Mouse (Mus musculus): ENCODE data around the gene Araf. TPM values are rescaled to one million over a fixed set of nuclear protein-coding genes. Genes with fewer than 3 reads are reported as not detected.

The Araf gene
- polyA plus RNA-seq, 1 experiment from 2014 or later: 97.5 TPM

Other genes starting within 250 kb of the Araf start
- gene Rgn, start 248.0 kb upstream of the Araf start, polyA plus RNA-seq (2015; fragmentation: Nextera tagmentation; extraction: Ambion mirVana): 47.6 and 49.7 TPM in 2 replicates
- 52.7 and 57.8 TPM in 2 replicates for gene Rbm10, start 180.3 kb upstream of the Araf start, polyA plus RNA-seq (2015; fragmentation: Nextera tagmentation; extraction: Ambion mirVana)
- 251 and 275 TPM in 2 replicates for gene Ndufb11, start 180.2 kb upstream of the Araf start, polyA plus RNA-seq (2015; fragmentation: Nextera tagmentation; extraction: Ambion mirVana)
- gene Uba1, start 139.5 kb upstream of the Araf start, polyA plus RNA-seq (2015; fragmentation: Nextera tagmentation; extraction: Ambion mirVana): 176 and 185 TPM in 2 replicates
- 102 and 104 TPM in 2 replicates for gene Cdk16, start 109.9 kb upstream of the Araf start, polyA plus RNA-seq (2015; fragmentation: Nextera tagmentation; extraction: Ambion mirVana)
- gene Usp11, start 93.9 kb upstream of the Araf start, polyA plus RNA-seq (2015; fragmentation: Nextera tagmentation; extraction: Ambion mirVana): 27.9 and 28.4 TPM in 2 replicates
- 18.2 and 20.0 TPM in 2 replicates for gene Timp1, start 72.4 kb downstream of the Araf start, polyA plus RNA-seq (2015; fragmentation: Nextera tagmentation; extraction: Ambion mirVana)
- 2.5 and 2.6 TPM in 2 replicates for gene Syn1, start 123.2 kb downstream of the Araf start, polyA plus RNA-seq (2015; fragmentation: Nextera tagmentation; extraction: Ambion mirVana)
- 5.2 and 7.5 TPM in 2 replicates for gene Cfp, start 133.7 kb downstream of the Araf start, polyA plus RNA-seq (2015; fragmentation: Nextera tagmentation; extraction: Ambion mirVana)
- 8.5 and 8.6 TPM in 2 replicates for gene Elk1, start 152.8 kb downstream of the Araf start, polyA plus RNA-seq (2015; fragmentation: Nextera tagmentation; extraction: Ambion mirVana)
- 62.9 and 64.7 TPM in 2 replicates for gene Uxt, start 164.2 kb downstream of the Araf start, polyA plus RNA-seq (2015; fragmentation: Nextera tagmentation; extraction: Ambion mirVana)